Mouse (Mus musculus): ENCODE results near the gene Wasf2. TPM values are rescaled to one million over a fixed set of nuclear protein-coding genes. Genes with fewer than 3 reads are reported as not detected.
"Not testable (repeated sequence)": the region's sequence is repeated elsewhere in the genome, so short reads cannot be mapped to it uniquely, and the experiment has no call there.

The Wasf2 gene
- total RNA-seq, 2 experiments from 2014 or later: 32.0 to 33.1 TPM

DNA sequence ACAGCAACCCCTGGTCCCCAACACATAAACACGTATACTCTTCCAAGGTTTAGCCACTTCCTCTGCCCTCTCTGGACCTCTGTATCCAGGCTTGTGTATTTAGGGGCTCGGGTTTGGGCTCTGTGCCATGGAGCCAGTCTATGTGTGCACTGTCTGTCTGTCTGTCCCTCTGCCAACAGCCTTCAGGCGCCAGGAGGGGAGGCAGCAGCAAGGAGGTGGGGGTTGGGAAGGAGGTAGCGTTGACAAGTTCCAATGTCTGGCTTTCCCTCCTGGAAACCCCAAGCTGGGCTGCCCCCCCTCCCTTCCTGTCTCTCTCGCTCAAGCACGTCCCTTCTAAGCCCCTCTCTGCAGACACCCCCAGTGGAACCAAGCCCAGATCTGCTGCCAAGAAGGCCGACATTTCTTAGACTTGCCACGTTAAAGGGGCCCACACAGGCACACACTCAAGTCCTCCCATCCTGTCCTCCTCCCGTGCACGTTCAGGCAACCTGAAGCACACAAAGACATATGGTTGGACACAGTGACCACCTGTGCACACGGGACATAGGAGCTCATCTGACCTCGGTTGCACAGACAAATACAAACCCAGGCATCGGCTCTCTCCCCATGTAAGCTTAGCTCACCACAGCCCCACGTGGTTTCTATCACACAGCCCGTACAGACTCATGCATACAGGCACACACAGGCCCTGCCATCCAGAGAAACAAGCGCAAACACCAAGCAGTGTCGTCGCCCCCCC is 39.4 kb upstream of the Wasf2 start:
- Histone ChIP-seq H3K4me3 (no peak overlapping the region), H3K27ac (peak overlapping the region; percentile 91)
- DNase-seq (ENCODE audit: low spot score in 2 of 2): peak in 1 of 2 experiments; percentile 51
- TF ChIP-seq CTCF (conservative IDR thresholded peaks at IDR 0.05): no peak

DNA sequence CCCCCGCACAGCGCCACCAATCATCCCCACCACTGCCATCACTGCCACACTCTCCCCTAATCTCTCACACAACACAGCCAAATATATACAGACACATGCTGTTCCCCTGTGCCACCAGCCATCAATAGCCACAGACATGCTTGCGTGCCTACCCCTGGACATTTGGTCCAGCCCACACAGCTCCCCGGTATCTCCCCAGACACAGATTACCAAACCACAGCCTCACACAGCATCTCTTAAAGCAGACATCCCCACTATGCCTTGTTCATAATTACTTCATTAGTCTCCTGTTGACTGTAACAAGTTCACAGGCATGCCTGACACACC is 38.9 kb upstream of the Wasf2 start:
- Histone ChIP-seq H3K27ac (peak overlapping the region; percentile 91), H3K4me3 (no peak overlapping the region)
- no peak for DNase-seq (ENCODE audit: low spot score in 2 of 2)
- TF ChIP-seq CTCF (conservative IDR thresholded peaks at IDR 0.05): no peak

DNA sequence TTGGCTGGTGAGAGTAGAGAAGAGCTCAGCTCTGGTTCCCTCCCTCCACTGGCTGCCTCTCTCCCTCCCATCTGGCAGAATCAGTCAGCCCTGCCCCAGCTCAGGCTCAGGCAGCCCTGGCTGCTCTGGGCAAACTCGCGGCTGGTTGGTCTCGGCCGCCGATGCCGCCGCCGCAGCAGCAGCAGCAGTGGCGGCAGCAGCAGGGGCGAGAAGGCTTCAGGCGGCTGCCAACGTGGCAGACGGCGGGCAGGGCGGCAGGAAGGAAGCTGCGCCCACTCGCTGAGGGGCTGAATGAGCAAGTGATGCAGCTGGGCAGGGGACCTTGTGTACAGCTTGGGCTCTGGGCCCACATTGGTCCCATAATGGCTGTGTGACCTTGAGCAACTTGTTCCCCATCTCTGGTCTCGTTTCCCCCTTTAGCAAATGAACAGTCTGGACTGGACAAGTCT is 37.8 kb upstream of the Wasf2 start:
- H3K4me3 ChIP-seq: peak overlapping the region; percentile 30; the same call in 1 of the 2 replicates
- DNase-seq (ENCODE audit: low spot score in 2 of 2): no peak
- H3K27ac ChIP-seq: peak overlapping the region; percentile 91
- no peak for TF ChIP-seq CTCF (conservative IDR thresholded peaks at IDR 0.05)

DNA sequence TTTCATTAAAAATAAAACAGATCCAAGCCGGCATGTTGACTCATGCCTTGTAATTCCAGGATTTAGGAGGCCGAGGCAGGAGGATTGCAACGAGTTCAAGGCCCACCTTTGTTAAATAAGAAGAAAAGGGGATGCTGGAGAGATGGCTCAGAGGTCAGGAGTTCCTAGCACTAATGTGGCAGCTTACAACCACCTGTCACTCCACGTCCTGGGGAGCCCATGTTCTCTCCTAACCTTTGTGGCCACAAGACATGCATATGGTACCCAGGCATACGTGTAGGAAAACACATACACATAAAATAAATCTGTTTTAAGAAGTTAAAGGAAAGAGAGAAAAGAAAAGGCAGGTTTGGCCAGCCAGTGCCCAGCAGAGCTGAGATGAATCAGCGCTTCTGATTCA is 37.2 kb upstream of the Wasf2 start:
- no peak for DNase-seq (ENCODE audit: low spot score in 2 of 2)
- Histone ChIP-seq H3K27ac (peak overlapping the region; percentile 91), H3K4me3 (no peak overlapping the region)
- no peak for TF ChIP-seq CTCF (conservative IDR thresholded peaks at IDR 0.05)

DNA sequence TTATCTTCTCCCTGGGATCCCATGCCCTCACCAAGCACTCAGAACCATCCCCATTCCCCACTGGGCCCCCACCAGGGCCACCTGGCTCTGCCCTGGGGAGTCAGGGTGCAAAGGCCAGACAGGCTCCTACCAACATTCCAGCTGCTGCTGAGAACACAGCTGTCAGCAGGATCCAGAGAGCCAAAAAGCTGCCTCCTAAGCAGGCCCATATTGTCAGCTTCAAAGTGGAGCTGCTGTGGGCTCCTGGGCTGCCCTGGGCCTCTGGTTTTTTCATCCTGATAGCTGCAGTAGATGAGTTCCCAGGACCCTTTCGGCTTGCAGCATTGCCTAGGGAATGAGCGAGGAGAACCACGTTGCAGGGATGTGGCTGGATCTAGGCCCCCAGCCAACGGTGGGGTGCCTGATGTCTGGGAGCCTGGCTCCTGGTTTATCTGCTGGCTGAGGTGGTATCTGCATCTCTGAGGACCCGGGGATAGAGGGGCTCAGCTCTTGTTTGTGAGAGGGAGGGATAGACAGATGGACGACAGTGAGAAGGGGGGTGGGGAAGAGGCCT is 36.7 kb upstream of the Wasf2 start:
- no peak for TF ChIP-seq CTCF (conservative IDR thresholded peaks at IDR 0.05)
- no peak for DNase-seq (ENCODE audit: low spot score in 2 of 2)
- Histone ChIP-seq H3K27ac (peak overlapping the region; percentile 91), H3K4me3 (no peak overlapping the region)

DNA sequence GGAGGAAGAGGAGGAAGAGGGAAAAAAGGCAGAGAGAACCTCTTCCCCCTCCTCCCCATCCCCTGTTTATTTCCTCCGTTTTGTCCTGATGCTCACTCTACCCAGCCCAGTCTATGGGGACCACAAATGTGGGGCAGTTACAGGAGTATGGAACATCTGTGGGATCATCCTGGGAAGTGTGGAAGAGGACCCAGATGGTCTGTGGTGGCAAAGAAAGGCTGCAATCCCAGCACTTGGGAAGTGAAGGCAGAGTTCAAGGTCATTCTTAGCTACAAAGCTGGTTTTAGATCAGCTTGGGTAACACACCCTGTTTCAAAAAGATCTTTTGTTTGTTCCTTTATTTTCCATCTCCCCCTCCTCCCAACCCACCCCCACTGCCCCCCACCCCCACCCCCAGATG is 36.0 kb upstream of the Wasf2 start:
- no peak overlapping the region for H3K4me3 ChIP-seq
- H3K27ac ChIP-seq: peak overlapping the region; percentile 91
- no peak for TF ChIP-seq CTCF (conservative IDR thresholded peaks at IDR 0.05)
- DNase-seq (ENCODE audit: low spot score in 2 of 2): no peak

DNA sequence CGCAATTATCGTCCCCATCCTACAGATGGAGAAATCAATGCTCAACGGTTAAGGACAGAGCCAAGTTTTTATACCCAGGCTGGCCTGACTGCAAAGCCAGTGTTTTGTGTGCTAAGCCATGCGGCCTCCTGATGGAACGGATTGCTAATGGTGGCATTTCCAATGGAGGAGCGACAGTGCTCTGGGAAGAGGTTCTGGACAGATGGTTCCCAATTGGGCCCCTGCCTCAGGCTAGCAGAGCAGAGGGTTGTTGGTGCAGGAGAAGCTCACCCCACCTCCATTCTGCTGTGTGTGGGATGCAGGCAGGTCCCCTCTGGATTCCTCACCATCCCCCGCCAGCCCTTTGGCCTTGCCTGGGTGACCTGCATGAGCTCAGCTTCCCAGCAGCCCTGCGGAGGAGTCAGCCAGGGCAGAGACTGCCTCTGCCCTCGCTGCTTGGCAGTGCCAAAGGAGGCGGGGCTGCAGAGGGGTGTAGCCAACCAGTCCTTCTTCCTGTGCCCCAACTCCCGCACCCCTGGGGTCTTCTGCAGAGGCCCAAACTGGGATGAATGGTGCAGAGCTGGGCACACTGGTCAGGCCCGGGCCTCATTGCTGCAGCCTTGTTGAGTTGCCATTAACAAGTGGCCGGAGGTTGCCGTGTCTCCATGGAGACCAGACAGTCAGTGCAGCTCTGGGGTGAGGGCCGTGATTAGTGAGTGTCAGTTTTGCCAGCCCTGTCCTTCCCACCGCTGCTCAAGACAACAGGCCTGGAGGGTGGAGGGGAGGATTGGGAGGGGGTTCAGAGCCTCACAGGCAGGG is 35.2 kb upstream of the Wasf2 start:
- Histone ChIP-seq H3K27ac (peak overlapping the region; percentile 91), H3K4me3 (peak overlapping the region; percentile 35)
- TF ChIP-seq CTCF (conservative IDR thresholded peaks at IDR 0.05): no peak
- peak in 1 of 2 experiments; percentile 54 for DNase-seq (ENCODE audit: low spot score in 2 of 2)

DNA sequence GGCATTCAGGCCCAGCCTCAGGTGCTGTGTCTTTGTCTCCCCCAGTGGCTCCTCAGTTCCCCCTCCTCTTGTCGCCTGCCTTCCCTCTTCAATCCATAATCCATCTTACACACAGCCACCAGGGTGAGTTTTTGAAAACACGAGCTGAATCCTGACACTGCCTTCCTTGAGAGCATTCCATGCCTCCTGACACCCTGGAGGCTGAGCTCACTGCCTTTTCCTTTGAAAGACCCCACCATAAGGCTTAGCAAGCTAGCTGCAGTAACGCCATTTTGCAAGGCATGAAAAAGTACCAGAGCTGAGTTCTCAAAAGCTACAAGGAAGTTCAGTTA is 34.6 kb upstream of the Wasf2 start:
- H3K4me3 ChIP-seq: peak overlapping the region; percentile 35; the same call in 1 of the 2 replicates
- peak overlapping the region; percentile 91 for H3K27ac ChIP-seq
- not testable (repeated sequence) for DNase-seq (ENCODE audit: low spot score in 2 of 2)
- TF ChIP-seq CTCF (conservative IDR thresholded peaks at IDR 0.05): peak; percentile 44

DNA sequence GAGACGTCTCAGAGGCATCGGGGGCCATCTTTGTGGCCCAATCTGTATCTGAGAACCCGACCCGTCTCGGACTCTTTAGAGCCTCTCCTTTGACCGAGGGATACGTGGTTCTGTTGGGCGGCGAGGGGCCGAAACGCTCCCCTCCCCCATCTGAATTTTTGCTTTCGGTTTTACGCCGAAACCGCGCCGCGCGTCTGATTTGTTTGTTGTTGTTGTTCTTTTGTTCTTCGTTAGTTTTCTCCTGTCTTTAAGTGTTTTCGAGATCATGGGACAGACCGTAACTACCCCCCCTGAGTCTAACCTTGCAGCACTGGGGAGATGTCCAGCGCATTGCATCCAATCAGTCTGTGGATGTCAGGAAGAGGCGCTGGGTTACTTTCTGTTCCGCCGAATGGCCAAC is 33.6 kb upstream of the Wasf2 start:
- H3K27ac ChIP-seq: peak overlapping the region; percentile 83; the same call in 1 of the 2 replicates

DNA sequence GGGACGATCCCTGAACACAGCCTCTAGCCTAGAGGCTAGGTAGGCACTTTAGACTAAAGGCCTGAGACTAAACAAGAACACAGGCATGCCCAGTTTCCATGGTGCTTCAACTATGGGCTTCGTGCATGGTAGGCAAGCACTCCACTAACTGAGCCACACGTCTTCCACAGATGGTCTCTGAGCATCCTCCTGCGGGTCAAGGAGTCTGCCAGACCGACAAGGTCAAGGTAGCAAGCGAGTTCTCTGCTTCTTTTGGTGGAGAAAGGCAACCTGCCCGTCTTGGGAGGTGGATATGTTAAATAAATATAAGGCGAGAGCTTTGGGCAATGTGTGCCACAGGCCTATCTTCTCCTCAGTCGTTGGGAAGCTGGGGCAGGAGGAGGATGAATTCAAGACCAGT is 28.6 kb upstream of the Wasf2 start:
- Histone ChIP-seq H3K27ac (peak overlapping the region; percentile 53; the same call in 1 of the 2 replicates), H3K4me3 (peak overlapping the region; percentile 20; the same call in 1 of the 2 replicates)
- TF ChIP-seq CTCF (conservative IDR thresholded peaks at IDR 0.05): no peak
- DNase-seq (ENCODE audit: low spot score in 2 of 2): no peak

More for the DNA sequence above, 33.6 kb upstream of the Wasf2 start:
- peak overlapping the region; percentile 54 for H3K4me3 ChIP-seq
- DNase-seq (ENCODE audit: low spot score in 2 of 2): not testable (repeated sequence)

DNA sequence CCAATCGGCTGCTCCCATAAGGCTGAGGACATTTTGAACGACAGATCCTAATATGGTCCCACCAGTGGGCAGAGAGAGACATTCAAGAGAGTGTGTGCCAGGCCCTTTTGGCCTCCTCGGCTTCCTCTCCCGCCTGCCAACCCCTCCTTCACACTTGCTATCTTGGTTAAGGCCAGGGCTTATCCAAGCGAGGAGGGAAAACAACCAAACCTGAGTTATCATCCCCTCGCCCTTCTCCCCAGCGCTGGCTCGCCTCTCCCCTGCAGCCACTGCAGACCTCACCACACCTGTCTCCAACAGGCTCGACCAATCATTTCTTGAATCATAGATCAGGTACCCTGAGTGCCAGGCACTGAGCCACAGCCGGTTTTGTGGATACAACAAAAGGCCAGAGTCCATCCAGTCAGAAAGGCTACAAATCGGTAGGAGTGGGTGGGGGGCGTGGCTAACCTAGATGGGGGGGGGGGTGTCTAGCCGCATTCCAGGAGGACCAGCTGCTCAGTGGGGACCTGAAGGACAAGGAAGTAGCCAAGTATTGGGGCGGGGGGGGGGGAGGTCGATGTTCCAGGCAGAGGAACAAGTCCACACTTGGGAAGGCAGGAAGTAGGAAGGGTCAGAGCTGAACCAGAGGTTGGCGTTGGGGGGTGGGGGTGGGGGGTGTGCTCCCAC is 26.6 kb upstream of the Wasf2 start:
- no peak for DNase-seq (ENCODE audit: low spot score in 2 of 2)
- Histone ChIP-seq H3K27ac (no peak overlapping the region), H3K4me3 (no peak overlapping the region)
- no peak for TF ChIP-seq CTCF (conservative IDR thresholded peaks at IDR 0.05)

DNA sequence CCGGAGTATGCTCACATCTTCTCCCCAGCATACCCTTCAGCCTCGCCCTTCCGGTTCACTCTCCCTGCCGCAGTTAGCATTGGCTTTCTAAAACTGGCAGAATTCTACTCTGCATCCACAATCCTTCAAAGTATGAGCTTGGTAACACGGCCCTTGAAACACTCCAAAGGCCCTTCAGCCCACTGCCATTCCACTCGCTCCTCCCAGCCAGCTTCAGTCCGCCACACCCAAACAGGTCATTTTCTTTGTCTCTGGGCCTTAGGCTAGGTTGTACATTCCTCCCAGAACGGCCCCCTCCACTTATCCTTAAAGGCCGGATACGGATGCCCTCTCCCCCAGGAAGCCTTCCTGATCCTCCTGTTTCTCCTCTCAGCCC is 26.1 kb upstream of the Wasf2 start:
- TF ChIP-seq CTCF (conservative IDR thresholded peaks at IDR 0.05): no peak
- Histone ChIP-seq H3K4me3 (no peak overlapping the region), H3K27ac (no peak overlapping the region)
- no peak for DNase-seq (ENCODE audit: low spot score in 2 of 2)

DNA sequence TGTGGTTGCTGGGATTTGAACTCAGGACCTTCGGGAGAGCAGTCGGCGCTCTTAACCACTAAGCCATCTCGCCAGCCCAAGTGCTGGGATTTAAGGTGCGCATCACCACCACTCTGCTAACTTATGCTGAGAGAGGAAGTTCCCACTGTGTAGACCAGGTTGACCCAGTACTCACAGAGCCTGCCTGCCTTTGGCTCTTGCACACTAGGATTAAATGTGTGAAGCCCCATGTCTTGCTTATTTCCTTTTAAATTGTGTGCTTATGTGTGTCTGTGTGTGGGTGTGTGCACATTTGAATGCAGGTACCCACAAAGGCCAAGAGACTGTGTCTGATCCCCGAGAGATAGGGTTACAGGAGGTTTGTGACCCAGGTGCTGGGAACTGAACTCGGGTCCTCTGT is 23.6 kb upstream of the Wasf2 start:
- Histone ChIP-seq H3K27ac (no peak overlapping the region), H3K4me3 (no peak overlapping the region)
- no peak for DNase-seq (ENCODE audit: low spot score in 2 of 2)
- TF ChIP-seq CTCF (conservative IDR thresholded peaks at IDR 0.05): no peak
